Mouse (Mus musculus) forebrain, embryonic 16.5 days (tissue): ENCODE measurements at regions not wholly inside any gene's neighbourhood (a gene's known extent, or its start where the extent isn't known, plus 50 kb on each side); places are given as distances from the start of the nearest gene placed in this dataset.

ENCODE experiments used
- ATAC-seq: fragments of 200-750 bp; cut with Nextera tagmentation; 2 replicates; pipeline ENCODE4 v1.8.0; 2017; ENCODE audit warnings: mild to moderate bottlenecking, moderate library complexity
- H3K27ac ChIP-seq: fragments of 300-500 bp; sonication (generic); 2 replicates; pipeline ENCODE4 v1.5.1; 2014; ENCODE audit warnings: low read length, control low read depth
- H3K27me3 ChIP-seq: fragments of 300-500 bp; sonication (generic); replicated peaks from 2 replicates; pipeline ENCODE4 v1.6.1; 2014; ENCODE audit warnings: low read length; ENCODE audit not compliant: control insufficient read depth, insufficient read depth
- H3K36me3 ChIP-seq: fragments of 300-500 bp; sonication (generic); 2 replicates; pipeline ENCODE4 v1.6.1; 2014; ENCODE audit not compliant: control insufficient read depth, insufficient read depth
- H3K4me1 ChIP-seq: fragments of 300-500 bp; sonication (generic); replicated peaks from 2 replicates; pipeline ENCODE4 v1.6.1; 2014; ENCODE audit warnings: low read length; ENCODE audit not compliant: control insufficient read depth, insufficient read depth
- H3K4me2 ChIP-seq: fragments of 300-500 bp; sonication (generic); 2 replicates; pipeline ENCODE4 v1.6.1; 2014; ENCODE audit warnings: mild to moderate bottlenecking, low read length, control low read depth
- H3K4me3 ChIP-seq: fragments of 300-500 bp; sonication (generic); replicated peaks from 2 replicates; pipeline ENCODE4 v1.5.1; 2014; ENCODE audit warnings: mild to moderate bottlenecking, low read length, control low read depth
- H3K9ac ChIP-seq: fragments of 300-500 bp; sonication (generic); replicated peaks from 2 replicates; pipeline ENCODE4 v1.6.1; 2014; ENCODE audit warnings: low read depth, low read length, control low read depth
- H3K9me3 ChIP-seq: fragments of 300-500 bp; sonication (generic); 2 replicates; pipeline ENCODE4 v1.6.1; 2016; ENCODE audit warnings: low read length; ENCODE audit not compliant: control insufficient read depth
- WGBS: fragments of 180-500 bp; shearing (Covaris S2); extraction: QIAGEN DNeasy Blood & Tissue Kit; methylation state at CpG from one replicate; pipeline ENCODE4 v1.1.7; 2014; 5-methylcytosine and 5-hydroxymethylcytosine counted together

GRCm38 (mm10) chr10:117534992-117535719 is 94.1 kb upstream of the Cpm start:
- Histone ChIP-seq H3K9me3 (no peaks in the 10 kb centered on the region), H3K36me3 (no peaks in the 10 kb centered on the region), H3K4me2 (no peak overlapping the region), H3K27me3 (no peaks in the 10 kb centered on the region), H3K4me1 (no peaks in the 10 kb centered on the region), H3K4me3 (no peak overlapping the region), H3K9ac (no peak overlapping the region), H3K27ac (no peak overlapping the region)
- WGBS = 89% methylated on average over 12 of the region's 12 CpGs
- ATAC-seq = no peak

- no peaks in the 10 kb centered on the region for H3K4me1 ChIP-seq
- H3K27ac ChIP-seq = no peak overlapping the region
- no peaks in the 10 kb centered on the region for H3K36me3 ChIP-seq
- WGBS = 85% methylated on average over 4 of the region's 4 CpGs
- H3K9me3 ChIP-seq = no peaks in the 10 kb centered on the region
- no peak for ATAC-seq
- no peak overlapping the region for H3K9ac ChIP-seq
- no peaks in the 10 kb centered on the region for H3K27me3 ChIP-seq
- H3K4me3 ChIP-seq = no peak overlapping the region
- no peak overlapping the region for H3K4me2 ChIP-seq
Measured at GRCm38 (mm10) chr10:117534478-117534877, 94.8 kb upstream of the Cpm start.

GRCm38 (mm10) chr10:117533541-117534386 is 95.5 kb upstream of the Cpm start:
- ATAC-seq = no peak
- Histone ChIP-seq H3K9ac (no peak overlapping the region), H3K36me3 (no peaks in the 10 kb centered on the region), H3K27me3 (no peaks in the 10 kb centered on the region), H3K27ac (no peak overlapping the region), H3K4me2 (no peak overlapping the region), H3K4me1 (no peaks in the 10 kb centered on the region), H3K9me3 (no peaks in the 10 kb centered on the region), H3K4me3 (no peak overlapping the region)
- 90% methylated on average over 8 of the region's 8 CpGs for WGBS

- Histone ChIP-seq H3K9me3 (no peaks in the 10 kb centered on the region), H3K4me1 (no peaks in the 10 kb centered on the region), H3K4me3 (no peak overlapping the region), H3K27me3 (no peaks in the 10 kb centered on the region), H3K4me2 (no peak overlapping the region), H3K36me3 (no peaks in the 10 kb centered on the region), H3K9ac (no peak overlapping the region), H3K27ac (no peak overlapping the region)
- WGBS = 85% methylated on average over 1 of the region's 1 CpGs
- no peak for ATAC-seq
Measured at GRCm38 (mm10) chr10:117532750-117533540, 96.4 kb upstream of the Cpm start.

DNA sequence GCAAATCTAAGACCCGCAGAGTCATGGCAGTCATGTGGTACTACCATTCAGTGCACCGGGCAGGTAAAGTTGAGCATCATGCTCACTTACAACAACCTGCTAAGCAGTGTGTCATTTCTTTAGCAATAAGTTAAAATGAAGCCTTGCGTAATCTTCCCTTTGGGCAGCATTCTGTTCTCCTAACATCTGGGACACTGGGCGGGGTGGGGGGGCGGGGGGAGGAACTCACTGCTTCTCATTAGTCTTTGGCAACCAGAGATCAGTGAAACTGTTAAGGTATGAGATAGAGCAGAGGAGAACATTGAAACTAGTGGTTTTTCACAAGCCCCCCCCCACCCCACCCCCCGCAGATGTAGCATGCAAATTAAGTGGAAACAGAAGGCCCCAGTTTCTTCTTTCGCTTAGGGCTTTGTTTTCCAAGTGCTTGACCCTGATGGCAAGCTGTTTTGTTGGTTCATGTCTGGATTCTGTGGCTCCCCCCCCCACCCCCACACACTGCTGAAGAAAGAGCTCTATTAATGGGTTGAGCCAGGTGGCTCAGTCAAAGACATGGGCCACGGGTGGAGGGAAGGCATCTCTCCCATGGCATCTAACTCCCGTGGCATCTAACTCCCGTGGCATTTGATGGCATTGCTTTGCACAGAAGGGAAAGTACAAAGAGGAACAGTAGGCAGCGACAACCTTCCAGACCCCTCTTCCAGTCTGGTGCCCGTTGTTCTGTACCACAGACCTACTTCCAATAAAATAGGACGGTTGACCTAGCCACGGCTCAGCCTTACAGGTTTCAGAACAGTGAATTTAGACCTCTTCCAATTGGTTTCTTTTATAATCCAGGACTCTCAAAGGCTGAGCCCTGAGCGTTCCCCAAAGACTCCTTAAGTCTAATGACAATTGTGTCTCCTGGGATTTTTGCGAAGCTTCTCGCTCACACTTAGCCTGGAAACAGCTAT is 97.2 kb upstream of the Cpm start:
- Histone ChIP-seq H3K27me3 (no peaks in the 10 kb centered on the region), H3K4me2 (no peak overlapping the region), H3K4me3 (no peak overlapping the region), H3K9ac (no peak overlapping the region), H3K27ac (no peak overlapping the region), H3K9me3 (no peaks in the 10 kb centered on the region), H3K4me1 (no peaks in the 10 kb centered on the region), H3K36me3 (no peaks in the 10 kb centered on the region)
- 80% methylated on average over 17 of the region's 17 CpGs for WGBS
- ATAC-seq = no peak

DNA sequence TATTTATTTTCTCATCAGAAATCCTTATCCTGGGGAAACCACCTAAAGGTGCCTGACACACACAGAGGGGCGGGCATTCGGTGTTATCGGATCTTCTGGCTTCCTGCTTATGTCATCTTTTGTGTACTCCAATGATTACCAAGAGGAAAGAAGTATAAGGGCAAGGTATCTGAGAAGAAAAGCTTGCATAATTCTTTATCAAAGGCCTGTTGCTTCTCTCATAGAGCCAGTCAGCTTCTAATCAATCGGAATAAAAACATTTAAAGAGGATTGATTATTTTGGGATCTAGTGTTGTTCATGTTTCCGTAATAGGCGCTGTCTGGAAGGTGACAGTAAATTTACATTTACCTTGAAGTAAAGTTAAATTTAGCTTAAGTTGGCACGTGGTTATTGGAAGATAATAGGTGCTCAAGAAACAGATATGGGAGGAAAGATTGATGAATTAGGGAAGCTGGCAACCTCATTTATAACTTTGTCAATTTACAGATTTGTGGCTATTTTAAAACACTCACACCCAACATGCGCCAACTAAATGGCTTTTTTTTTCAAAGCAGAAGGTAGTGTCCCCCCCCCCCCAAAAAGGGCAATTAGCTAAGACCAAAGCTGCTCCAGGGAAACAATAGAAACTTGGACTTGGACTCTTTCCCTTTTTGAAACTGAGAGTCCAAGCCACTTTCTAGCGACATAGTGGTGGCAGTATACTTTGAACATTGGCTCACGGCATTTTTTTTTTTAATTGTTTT is 98.3 kb upstream of the Cpm start:
- Histone ChIP-seq H3K9me3 (no peaks in the 10 kb centered on the region), H3K9ac (no peak overlapping the region), H3K4me2 (no peak overlapping the region), H3K27ac (no peak overlapping the region), H3K4me1 (no peaks in the 10 kb centered on the region), H3K27me3 (no peaks in the 10 kb centered on the region), H3K4me3 (no peak overlapping the region), H3K36me3 (no peaks in the 10 kb centered on the region)
- ATAC-seq = no peak
- 74% methylated on average over 10 of the region's 10 CpGs for WGBS

DNA sequence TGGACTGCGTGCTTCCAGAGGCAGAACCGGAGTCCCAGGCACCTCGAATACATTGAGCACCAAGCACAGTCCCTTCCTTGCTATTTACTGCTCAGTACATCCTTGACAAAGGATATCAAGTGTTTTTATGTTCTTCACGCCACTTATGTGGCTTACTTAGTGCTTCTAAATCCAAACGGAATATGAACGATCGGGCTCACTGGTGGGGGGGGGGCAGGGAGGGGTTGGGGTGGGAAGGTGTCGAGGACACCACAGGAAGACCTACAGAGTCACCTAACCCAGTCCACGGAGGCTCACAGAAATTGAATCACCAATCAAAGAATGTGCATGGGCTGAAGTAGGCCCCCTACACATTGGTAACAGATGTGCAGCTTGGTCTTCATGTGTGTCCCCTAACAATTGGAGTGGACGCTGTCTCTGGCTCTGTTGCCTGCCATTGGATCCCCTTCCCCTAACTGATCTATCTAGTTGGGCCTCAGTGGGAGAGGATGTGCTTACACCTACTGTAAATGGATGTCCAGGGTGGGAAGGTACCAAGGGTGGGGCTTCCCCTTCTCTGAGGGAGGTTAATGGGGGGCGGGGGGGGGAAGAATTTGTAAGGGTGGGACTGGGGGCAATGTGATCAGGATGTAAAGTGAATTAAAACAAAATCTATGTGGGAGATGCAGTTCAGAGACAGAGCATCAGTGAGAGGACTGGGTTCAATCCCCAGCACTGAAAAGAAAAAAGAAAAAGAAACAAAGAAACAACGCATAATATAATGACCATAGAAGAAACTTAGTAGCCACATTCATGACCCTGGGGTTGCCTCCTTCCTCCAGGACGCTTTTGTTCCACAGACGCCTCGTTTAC is 99.1 kb upstream of the Cpm start:
- ATAC-seq = no peak
- H3K27ac ChIP-seq = no peak overlapping the region
- no peaks in the 10 kb centered on the region for H3K27me3 ChIP-seq
- no peaks in the 10 kb centered on the region for H3K9me3 ChIP-seq
- no peak overlapping the region for H3K9ac ChIP-seq
- H3K4me1 ChIP-seq = no peaks in the 10 kb centered on the region
- no peaks in the 10 kb centered on the region for H3K36me3 ChIP-seq
- H3K4me3 ChIP-seq = no peak overlapping the region
- H3K4me2 ChIP-seq = no peak overlapping the region
- WGBS = 74% methylated on average over 15 of the region's 15 CpGs
